In the genomic region with DNA sequence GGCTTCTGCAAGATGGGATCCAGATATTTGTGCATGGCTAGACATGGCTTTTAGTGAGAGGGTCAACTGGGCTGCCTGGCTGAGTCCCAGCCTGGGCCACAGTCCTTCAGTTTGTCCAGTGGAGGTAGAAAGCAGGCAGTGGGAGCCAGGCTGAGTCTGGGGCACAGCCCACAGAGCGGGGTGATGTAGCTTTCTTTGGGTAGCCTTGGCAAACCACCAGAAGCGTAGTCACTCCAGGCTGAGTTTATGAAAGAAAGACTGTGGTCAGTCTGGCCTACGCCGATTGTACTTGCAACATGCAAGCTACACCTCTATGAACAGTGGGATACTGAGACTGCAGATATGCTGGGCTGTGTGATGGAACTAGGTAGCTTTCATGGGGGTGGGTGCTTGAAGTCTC, we compare ENCODE assay signal across 6 mouse cellular contexts.
"Had no signal": no experiment of that assay in that cellular context is flagged by ENCODE, and none has a peak within 500 bp of the region (broad histone marks: within the 10 kb centered on the region; RNA-seq: fewer than 3 reads in every experiment).

No protein-coding gene starts in this region.

- DNase-seq: lung, postnatal 14 days; lung, postnatal 36 days; right cerebral cortex, postnatal 14 days; thymus, adult 2 months; thymus, postnatal 25 days; thymus, postnatal 4 days had no signal
